Mouse (Mus musculus) hindbrain, embryonic 15.5 days (tissue): ENCODE measurements around the gene Dlx5. TPM values are rescaled to one million over a fixed set of nuclear protein-coding genes. Genes with fewer than 3 reads are reported as not detected.

ENCODE experiments used
- ATAC-seq: fragments of 200-750 bp; cut with Nextera tagmentation; 2 replicates; pipeline ENCODE4 v1.8.0; 2017; ENCODE audit warnings: low read depth, moderate number of reproducible peaks, moderate TSS enrichment; ENCODE audit not compliant: low FRiP score
- H3K27ac ChIP-seq: fragments of 300-500 bp; sonication (generic); replicated peaks from 2 replicates; pipeline ENCODE4 v1.5.1; 2015; ENCODE audit warnings: mild to moderate bottlenecking, inconsistent platforms
- H3K27me3 ChIP-seq: fragments of 300-500 bp; sonication (generic); 2 replicates; pipeline ENCODE4 v1.6.1; 2015; ENCODE audit warnings: control low read depth, inconsistent platforms
- H3K36me3 ChIP-seq: fragments of 300-500 bp; sonication (generic); 2 replicates; pipeline ENCODE4 v1.6.1; 2015; ENCODE audit warnings: control low read depth, inconsistent platforms
- H3K4me1 ChIP-seq: fragments of 300-500 bp; sonication (generic); replicated peaks from 2 replicates; pipeline ENCODE4 v1.6.1; 2015; ENCODE audit warnings: control low read depth, inconsistent platforms
- H3K4me2 ChIP-seq: fragments of 300-500 bp; sonication (generic); 2 replicates; pipeline ENCODE4 v1.6.1; 2015; ENCODE audit warnings: moderate library complexity, mild to moderate bottlenecking, inconsistent platforms
- H3K4me3 ChIP-seq: fragments of 300-500 bp; sonication (generic); 2 replicates; pipeline ENCODE4 v1.5.1; 2015; ENCODE audit warnings: mild to moderate bottlenecking, inconsistent platforms
- H3K9ac ChIP-seq: fragments of 300-500 bp; sonication (generic); 2 replicates; pipeline ENCODE4 v1.6.1; 2015; ENCODE audit warnings: inconsistent platforms
- H3K9me3 ChIP-seq: fragments of 300-500 bp; sonication (generic); 2 replicates; pipeline ENCODE4 v1.6.1; 2016; ENCODE audit warnings: control low read depth, inconsistent platforms
- WGBS: fragments of 180-500 bp; shearing (Covaris S2); methylation state at CpG from one replicate; pipeline ENCODE4 v1.1.7; 2015; 5-methylcytosine and 5-hydroxymethylcytosine counted together
- polyA plus RNA-seq: library from polyadenylated mRNA; unstranded; fragments of >200 nt; fragmentation: Nextera tagmentation; extraction: Ambion mirVana; gene quantifications from 2 replicates; pipeline ENCODE4 v1.2.1, GENCODE M21; 2015

Dlx5 gene
- polyA plus RNA-seq, 1 experiment from 2014 or later, result 2.0 TPM

GRCm38 (mm10) chr6:6855746-6856185, 26.1 kb downstream of the Dlx5 start:
- Histone ChIP-seq H3K27ac (no peak overlapping the region), H3K4me1 (no peaks in the 10 kb centered on the region), H3K4me2 (no peak overlapping the region)

GRCm38 (mm10) chr6:6854902-6855745, 26.8 kb downstream of the Dlx5 start:
- Histone ChIP-seq H3K9ac (no peak overlapping the region), H3K36me3 (no peaks in the 10 kb centered on the region), H3K9me3 (no peaks in the 10 kb centered on the region), H3K27ac (no peak overlapping the region), H3K27me3 (peaks cover 89% of the 10 kb centered on the region), H3K4me1 (no peaks in the 10 kb centered on the region), H3K4me2 (no peak overlapping the region), H3K4me3 (no peak overlapping the region)
- WGBS, result under 1% methylated on average over 25 of the region's 25 CpGs
- no peak for ATAC-seq

More at GRCm38 (mm10) chr6:6855746-6856185, 26.1 kb downstream of the Dlx5 start:
- H3K9me3 ChIP-seq, result no peaks in the 10 kb centered on the region
- H3K9ac ChIP-seq, result no peak overlapping the region
- WGBS, result under 1% methylated on average over 10 of the region's 10 CpGs
- H3K36me3 ChIP-seq, result no peaks in the 10 kb centered on the region
- peaks cover 87% of the 10 kb centered on the region for H3K27me3 ChIP-seq
- no peak overlapping the region for H3K4me3 ChIP-seq
- ATAC-seq, result no peak

GRCm38 (mm10) chr6:6854176-6854575, 27.7 kb downstream of the Dlx5 start:
- no peaks in the 10 kb centered on the region for H3K4me1 ChIP-seq
- peaks cover 84% of the 10 kb centered on the region for H3K27me3 ChIP-seq
- no peak for ATAC-seq
- H3K4me3 ChIP-seq, result no peak overlapping the region
- H3K36me3 ChIP-seq, result no peaks in the 10 kb centered on the region
- H3K9me3 ChIP-seq, result no peaks in the 10 kb centered on the region
- H3K9ac ChIP-seq, result no peak overlapping the region
- H3K27ac ChIP-seq, result no peak overlapping the region
- H3K4me2 ChIP-seq, result no peak overlapping the region
- WGBS, result 1% methylated on average over 9 of the region's 9 CpGs

GRCm38 (mm10) chr6:6852944-6853343, 28.9 kb downstream of the Dlx5 start:
- no peak overlapping the region for H3K27ac ChIP-seq
- no peak overlapping the region for H3K4me3 ChIP-seq
- ATAC-seq, result no peak
- H3K4me1 ChIP-seq, result no peaks in the 10 kb centered on the region
- H3K36me3 ChIP-seq, result no peaks in the 10 kb centered on the region
- no peak overlapping the region for H3K9ac ChIP-seq
- no peaks in the 10 kb centered on the region for H3K9me3 ChIP-seq
- peaks cover 87% of the 10 kb centered on the region for H3K27me3 ChIP-seq
- WGBS, result 21% methylated on average over 3 of the region's 3 CpGs
- H3K4me2 ChIP-seq, result no peak overlapping the region

GRCm38 (mm10) chr6:6851166-6851565, 30.7 kb downstream of the Dlx5 start:
- Histone ChIP-seq H3K36me3 (no peaks in the 10 kb centered on the region), H3K4me1 (no peaks in the 10 kb centered on the region), H3K27me3 (peaks cover 84% of the 10 kb centered on the region), H3K4me2 (no peak overlapping the region), H3K27ac (no peak overlapping the region), H3K4me3 (no peak overlapping the region), H3K9ac (no peak overlapping the region), H3K9me3 (no peaks in the 10 kb centered on the region)
- WGBS, result 2% methylated on average over 10 of the region's 10 CpGs
- no peak for ATAC-seq

- no peak overlapping the region for H3K4me2 ChIP-seq
Observed at GRCm38 (mm10) chr6:6850324-6851060, 31.4 kb downstream of the Dlx5 start.

GRCm38 (mm10) chr6:6849744-6850143, 32.1 kb downstream of the Dlx5 start:
- H3K4me2 ChIP-seq, result no peak overlapping the region
- 1% methylated on average over 12 of the region's 12 CpGs for WGBS
- no peak overlapping the region for H3K9ac ChIP-seq
- H3K4me3 ChIP-seq, result no peak overlapping the region
- H3K27me3 ChIP-seq, result peaks cover 81% of the 10 kb centered on the region
- no peak overlapping the region for H3K27ac ChIP-seq
- no peaks in the 10 kb centered on the region for H3K9me3 ChIP-seq
- no peaks in the 10 kb centered on the region for H3K36me3 ChIP-seq
- ATAC-seq, result no peak
- no peaks in the 10 kb centered on the region for H3K4me1 ChIP-seq

More at GRCm38 (mm10) chr6:6850324-6851060, 31.4 kb downstream of the Dlx5 start:
- Histone ChIP-seq H3K4me1 (no peaks in the 10 kb centered on the region), H3K36me3 (no peaks in the 10 kb centered on the region), H3K27ac (no peak overlapping the region), H3K9ac (no peak overlapping the region), H3K9me3 (no peaks in the 10 kb centered on the region), H3K4me3 (no peak overlapping the region), H3K27me3 (peaks cover 82% of the 10 kb centered on the region)
- WGBS, result 1% methylated on average over 26 of the region's 26 CpGs
- ATAC-seq, result no peak

- H3K36me3 ChIP-seq, result no peaks in the 10 kb centered on the region
- H3K27me3 ChIP-seq, result peaks cover 81% of the 10 kb centered on the region
- 8% methylated on average over 4 of the region's 4 CpGs for WGBS
- H3K4me3 ChIP-seq, result no peak overlapping the region
- no peak overlapping the region for H3K27ac ChIP-seq
- no peak for ATAC-seq
- no peaks in the 10 kb centered on the region for H3K9me3 ChIP-seq
- H3K4me1 ChIP-seq, result no peaks in the 10 kb centered on the region
- H3K4me2 ChIP-seq, result no peak overlapping the region
- H3K9ac ChIP-seq, result no peak overlapping the region
Observed at GRCm38 (mm10) chr6:6848541-6848940, 33.3 kb downstream of the Dlx5 start.

- H3K4me3 ChIP-seq, result no peak overlapping the region
- no peak overlapping the region for H3K9ac ChIP-seq
- H3K9me3 ChIP-seq, result no peaks in the 10 kb centered on the region
- no peak for ATAC-seq
- no peaks in the 10 kb centered on the region for H3K4me1 ChIP-seq
- WGBS, result 86% methylated on average over 3 of the region's 3 CpGs
- H3K4me2 ChIP-seq, result no peak overlapping the region
- no peak overlapping the region for H3K27ac ChIP-seq
- H3K27me3 ChIP-seq, result no peaks in the 10 kb centered on the region
- H3K36me3 ChIP-seq, result no peaks in the 10 kb centered on the region
Observed at GRCm38 (mm10) chr6:6833301-6833700, 48.6 kb downstream of the Dlx5 start.

GRCm38 (mm10) chr6:6830446-6830845, 51.4 kb downstream of the Dlx5 start:
- Histone ChIP-seq H3K4me3 (no peak overlapping the region), H3K27me3 (no peaks in the 10 kb centered on the region), H3K27ac (no peak overlapping the region), H3K4me2 (no peak overlapping the region), H3K9me3 (no peaks in the 10 kb centered on the region), H3K4me1 (no peaks in the 10 kb centered on the region), H3K9ac (no peak overlapping the region), H3K36me3 (no peaks in the 10 kb centered on the region)
- no peak for ATAC-seq
- WGBS, result 75% methylated on average over 7 of the region's 7 CpGs
